8 mouse cellular contexts compared by ENCODE assay signal in the genomic region with DNA sequence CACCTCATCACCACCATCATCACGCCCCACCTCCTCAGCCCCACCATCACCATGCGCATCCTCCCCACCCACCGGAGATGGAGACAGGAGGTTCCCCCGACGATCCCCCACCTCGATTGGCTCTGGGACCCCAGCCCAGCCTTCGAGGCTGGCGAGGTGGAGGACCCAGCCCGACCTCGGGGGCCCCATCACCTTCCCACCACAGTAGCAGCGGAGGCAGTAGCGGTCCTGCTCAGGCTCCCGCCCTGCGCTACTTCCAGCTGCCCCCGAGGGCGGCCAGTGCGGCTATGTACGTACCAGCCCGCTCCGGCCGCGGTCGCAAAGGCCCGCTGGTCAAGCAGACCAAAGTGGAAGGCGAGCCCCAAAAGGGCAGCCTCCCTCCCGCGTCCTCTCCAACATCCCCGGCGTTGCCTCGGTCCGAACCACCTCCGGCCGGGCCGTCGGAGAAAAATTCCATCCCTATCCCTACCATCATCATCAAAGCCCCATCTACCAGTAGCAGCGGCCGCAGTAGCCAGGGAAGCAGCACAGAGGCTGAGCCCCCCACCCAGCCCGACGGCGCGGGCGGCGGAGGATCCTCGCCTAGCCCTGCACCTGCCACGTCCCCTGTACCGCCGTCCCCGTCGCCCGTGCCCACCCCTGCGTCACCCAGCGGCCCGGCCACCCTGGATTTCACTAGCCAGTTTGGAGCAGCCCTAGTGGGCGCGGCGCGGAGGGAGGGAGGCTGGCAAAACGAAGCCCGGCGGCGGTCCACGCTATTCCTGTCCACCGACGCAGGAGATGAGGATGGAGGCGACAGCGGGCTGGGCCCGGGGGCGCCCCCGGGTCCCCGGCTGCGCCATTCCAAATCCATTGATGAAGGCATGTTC. TPM values are rescaled to one million over a fixed set of nuclear protein-coding genes. Genes with fewer than 3 reads are reported as not detected.
A peak's percentile ranks its signal among the peaks of the same experiment; 100 is the strongest.
DNase-seq lines count a peak whose midpoint lies in the region; ATAC-seq lines count a peak whose summit lies in the region.
"Had no signal": no experiment of that assay in that cellular context is flagged by ENCODE, and none has a peak within 500 bp of the region (broad histone marks: within the 10 kb centered on the region; RNA-seq: fewer than 3 reads in every experiment).

No protein-coding gene starts in this region.

- peaks cover 32% of the 10 kb centered on the region for H3K4me1 ChIP-seq in kidney, embryonic 16.5 days (ENCODE audit: insufficient read depth, low read length)
- H3K4me1 ChIP-seq in embryonic facial prominence, embryonic 10.5 days, result peaks cover 55% of the 10 kb centered on the region
- peaks cover 7% of the 10 kb centered on the region for H3K4me1 ChIP-seq in forebrain, embryonic 14.5 days (ENCODE audit: control insufficient read depth, insufficient read depth, low read length)
- H3K4me1 ChIP-seq in midbrain, embryonic 12.5 days, result peaks cover 57% of the 10 kb centered on the region

- no peak overlapping the region for H3K4me3 ChIP-seq in kidney, embryonic 16.5 days (ENCODE audit: low read length)
- H3K4me3 ChIP-seq in embryonic facial prominence, embryonic 10.5 days, result peak overlapping the region; percentile 49
- H3K4me3 ChIP-seq in forebrain, embryonic 14.5 days (ENCODE audit: low read depth, low read length), result no peak overlapping the region
- H3K4me3 ChIP-seq in midbrain, embryonic 12.5 days, result peak overlapping the region; percentile 26
- H3K4me3 ChIP-seq: liver, embryonic 13.5 days had no signal

- H3K9me3 ChIP-seq in kidney, embryonic 16.5 days (ENCODE audit: low read length), result no peaks in the 10 kb centered on the region; the same call in 1 of the 2 replicates
- H3K9me3 ChIP-seq in embryonic facial prominence, embryonic 10.5 days, result no peaks in the 10 kb centered on the region
- no peaks in the 10 kb centered on the region for H3K9me3 ChIP-seq in forebrain, embryonic 14.5 days (replicated peaks; ENCODE audit: control insufficient read depth, low read length)
- no peaks in the 10 kb centered on the region for H3K9me3 ChIP-seq in midbrain, embryonic 12.5 days
- H3K9me3 ChIP-seq: liver, embryonic 13.5 days had no signal

- ATAC-seq in kidney, embryonic 16.5 days (ENCODE audit: low FRiP score, low TSS enrichment), result no peak
- peak; percentile 24; the same call in 1 of the 2 replicates for ATAC-seq in forebrain, embryonic 14.5 days
- ATAC-seq in midbrain, embryonic 12.5 days (ENCODE audit: low FRiP score, low read depth), result peak; percentile 10

- H3K27ac ChIP-seq in kidney, embryonic 16.5 days (ENCODE audit: low read length), result no peak overlapping the region
- H3K27ac ChIP-seq in embryonic facial prominence, embryonic 10.5 days (replicated peaks), result no peak overlapping the region
- no peak overlapping the region for H3K27ac ChIP-seq in forebrain, embryonic 14.5 days (ENCODE audit: low read depth, low read length)
- no peak overlapping the region for H3K27ac ChIP-seq in midbrain, embryonic 12.5 days (replicated peaks)
- H3K27ac ChIP-seq: liver, embryonic 13.5 days had no signal

- H3K27me3 ChIP-seq in kidney, embryonic 16.5 days (ENCODE audit: insufficient read depth, low read length), result peaks cover 79% of the 10 kb centered on the region
- peaks cover 100% of the 10 kb centered on the region for H3K27me3 ChIP-seq in embryonic facial prominence, embryonic 10.5 days (replicated peaks; ENCODE audit: low read depth, poor library complexity, severe bottlenecking)
- peaks cover 69% of the 10 kb centered on the region for H3K27me3 ChIP-seq in forebrain, embryonic 14.5 days (replicated peaks; ENCODE audit: control insufficient read depth, insufficient read depth, low read length)
- H3K27me3 ChIP-seq in midbrain, embryonic 12.5 days, result peaks cover 88% of the 10 kb centered on the region

- H3K4me2 ChIP-seq in kidney, embryonic 16.5 days (replicated peaks; ENCODE audit: low read depth, low read length), result peak overlapping the region; percentile 68; the same call in 1 of the 2 replicates
- no peak overlapping the region for H3K4me2 ChIP-seq in forebrain, embryonic 14.5 days (ENCODE audit: low read length)
- peak overlapping the region; percentile 32; the same call in 1 of the 2 replicates for H3K4me2 ChIP-seq in midbrain, embryonic 12.5 days (replicated peaks)
- H3K4me2 ChIP-seq: liver, embryonic 13.5 days had no signal

- 0 out of 2 replicates have a peak overlapping the region, but pooled peaks have one; percentile 8 for H3K9ac ChIP-seq in kidney, embryonic 16.5 days (replicated peaks; ENCODE audit: low read length)
- peak overlapping the region; percentile 50 for H3K9ac ChIP-seq in forebrain, embryonic 14.5 days (ENCODE audit: low read length)
- peak overlapping the region; percentile 21; the same call in 1 of the 2 replicates for H3K9ac ChIP-seq in midbrain, embryonic 12.5 days (replicated peaks)
- H3K9ac ChIP-seq: liver, embryonic 13.5 days had no signal

- no peaks in the 10 kb centered on the region for H3K36me3 ChIP-seq in kidney, embryonic 16.5 days (ENCODE audit: insufficient read depth, low read length)
- no peaks in the 10 kb centered on the region for H3K36me3 ChIP-seq in embryonic facial prominence, embryonic 10.5 days (replicated peaks)
- H3K36me3 ChIP-seq in forebrain, embryonic 14.5 days (ENCODE audit: control insufficient read depth, insufficient read depth, low read length), result peaks cover 22% of the 10 kb centered on the region; the same call in 1 of the 2 replicates
- no peaks in the 10 kb centered on the region for H3K36me3 ChIP-seq in midbrain, embryonic 12.5 days
- H3K36me3 ChIP-seq: liver, embryonic 13.5 days had no signal

- 3% methylated on average over 66 of the region's 71 CpGs for WGBS in kidney, embryonic 16.5 days
- WGBS in embryonic facial prominence, embryonic 10.5 days, result 4% methylated on average over 71 of the region's 71 CpGs
- WGBS in forebrain, embryonic 14.5 days, result 3% methylated on average over 69 of the region's 71 CpGs
- 4% methylated on average over 69 of the region's 71 CpGs for WGBS in midbrain, embryonic 12.5 days

- DNase-seq in kidney, postnatal 10 days, result no peak
- DNase-seq in embryonic facial prominence, embryonic 10.5 days (ENCODE audit: low spot score), result no peak
- DNase-seq in forebrain, embryonic 14.5 days (ENCODE audit: low spot score), result no peak
- DNase-seq in ovary, postnatal 10 days (ENCODE audit: low spot score), result no peak
- no peak for DNase-seq in c-Kit-positive CD71-positive TER-119-positive erythroid progenitor cells, embryonic 14.5 days (ENCODE audit: low spot score)

RNA-seq across cellular contexts. Expression of a gene that starts 31.8 kb away (rescaled TPM):
- 2.7 and 3.4 TPM in 2 replicates for polyA plus RNA-seq in kidney, embryonic 16.5 days (2015; fragmentation: Nextera tagmentation; extraction: Ambion mirVana)
- 1.8 and 2.4 TPM in 2 replicates for polyA plus RNA-seq in embryonic facial prominence, embryonic 10.5 days (2016; fragmentation: Nextera tagmentation; extraction: Ambion mirVana)
- polyA plus RNA-seq in forebrain, embryonic 14.5 days (2014; fragmentation: Nextera tagmentation; extraction: Ambion mirVana), result 19.0 and 25.3 TPM in 2 replicates
- 5.4 and 6.4 TPM in 2 replicates for polyA plus RNA-seq in midbrain, embryonic 12.5 days (2016; fragmentation: Nextera tagmentation; extraction: Ambion mirVana)

RNA-seq across cellular contexts. Expression of a gene that starts 33.5 kb away (rescaled TPM):
- polyA plus RNA-seq in kidney, embryonic 16.5 days (2015; fragmentation: Nextera tagmentation; extraction: Ambion mirVana), result 0.64 and 1.1 TPM in 2 replicates
- polyA plus RNA-seq in embryonic facial prominence, embryonic 10.5 days (2016; fragmentation: Nextera tagmentation; extraction: Ambion mirVana), result 1.1 and 1.9 TPM in 2 replicates
- polyA plus RNA-seq in forebrain, embryonic 14.5 days (2014; fragmentation: Nextera tagmentation; extraction: Ambion mirVana), result 0.63 and 0.86 TPM in 2 replicates
- polyA plus RNA-seq in midbrain, embryonic 12.5 days (2016; fragmentation: Nextera tagmentation; extraction: Ambion mirVana), result 0.74 and 1.3 TPM in 2 replicates

RNA-seq across cellular contexts. Expression of a gene that starts 42.1 kb away (rescaled TPM):
- polyA plus RNA-seq in kidney, embryonic 16.5 days (2015; fragmentation: Nextera tagmentation; extraction: Ambion mirVana), result 1.5 and 1.7 TPM in 2 replicates
- polyA plus RNA-seq in embryonic facial prominence, embryonic 10.5 days (2016; fragmentation: Nextera tagmentation; extraction: Ambion mirVana), result 0.80 and 0.97 TPM in 2 replicates
- 9.5 and 15.1 TPM in 2 replicates for polyA plus RNA-seq in forebrain, embryonic 14.5 days (2014; fragmentation: Nextera tagmentation; extraction: Ambion mirVana)
- 8.5 and 11.4 TPM in 2 replicates for polyA plus RNA-seq in midbrain, embryonic 12.5 days (2016; fragmentation: Nextera tagmentation; extraction: Ambion mirVana)

RNA-seq across cellular contexts. Expression of a gene that starts 45.4 kb away (rescaled TPM):
- 3.6 and 5.8 TPM in 2 replicates for polyA plus RNA-seq in kidney, embryonic 16.5 days (2015; fragmentation: Nextera tagmentation; extraction: Ambion mirVana)
- 1.5 and 1.8 TPM in 2 replicates for polyA plus RNA-seq in embryonic facial prominence, embryonic 10.5 days (2016; fragmentation: Nextera tagmentation; extraction: Ambion mirVana)
- polyA plus RNA-seq in forebrain, embryonic 14.5 days (2014; fragmentation: Nextera tagmentation; extraction: Ambion mirVana), result 3.7 and 4.5 TPM in 2 replicates
- polyA plus RNA-seq in midbrain, embryonic 12.5 days (2016; fragmentation: Nextera tagmentation; extraction: Ambion mirVana), result 2.5 and 2.6 TPM in 2 replicates

Comparison
In these comparisons a context has a peak if more than half of its experiments do, and no peak if none do; other contexts are left out.
1. H3K4me3 ChIP-seq: peak in embryonic facial prominence, embryonic 10.5 days (single experiment) and midbrain, embryonic 12.5 days (single experiment); none in kidney, embryonic 16.5 days (single experiment) and forebrain, embryonic 14.5 days (single experiment).
2. Peak in every context shown above with its lines, with median percentiles within 50 percentile points of each other: H3K9ac ChIP-seq.